Mouse (Mus musculus) kidney, adult 2 months (tissue): Measurements from ENCODE around the gene Zfp488.

Experiments used
- CTCF ChIP-seq: fragments of 200-500 bp; conservative IDR thresholded peaks from 2 replicates; pipeline ENCODE4 v1.5.1; 2011; ENCODE audit warnings: low read depth, mild to moderate bottlenecking, control low read depth, low read length, moderate library complexity, mixed read lengths; ENCODE audit not compliant: insufficient read depth, insufficient read length
- POLR2A ChIP-seq: fragments of 200-500 bp; IDR thresholded peaks from one replicate; pipeline ENCODE4 v1.6.1; 2011; ENCODE audit warnings: low read depth, low read length, control low read depth

DNA sequence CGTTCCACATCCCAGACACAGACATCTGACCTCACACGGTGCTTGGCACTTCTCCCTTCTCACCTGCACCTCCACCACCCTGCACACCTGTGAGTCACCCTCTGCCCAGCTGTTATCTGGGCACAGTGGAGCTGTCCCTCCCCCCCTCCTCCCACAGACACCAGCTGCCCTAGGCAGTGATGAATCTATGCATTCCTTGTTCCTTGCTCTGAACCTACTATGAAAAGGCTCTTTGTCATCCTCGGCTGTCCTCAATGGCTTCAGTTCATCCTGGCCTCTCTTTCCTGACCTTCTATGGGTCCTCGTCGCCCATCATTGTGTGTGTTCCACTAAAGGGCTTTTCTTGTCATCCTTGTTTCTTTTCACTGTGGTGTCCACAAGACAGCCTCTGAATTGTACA lies 3.8 kb downstream of the Zfp488 start:
- TF ChIP-seq POLR2A (no peak), CTCF (no peak)
